ENCODE assay signal across 10 mouse cellular contexts in the genomic region with DNA sequence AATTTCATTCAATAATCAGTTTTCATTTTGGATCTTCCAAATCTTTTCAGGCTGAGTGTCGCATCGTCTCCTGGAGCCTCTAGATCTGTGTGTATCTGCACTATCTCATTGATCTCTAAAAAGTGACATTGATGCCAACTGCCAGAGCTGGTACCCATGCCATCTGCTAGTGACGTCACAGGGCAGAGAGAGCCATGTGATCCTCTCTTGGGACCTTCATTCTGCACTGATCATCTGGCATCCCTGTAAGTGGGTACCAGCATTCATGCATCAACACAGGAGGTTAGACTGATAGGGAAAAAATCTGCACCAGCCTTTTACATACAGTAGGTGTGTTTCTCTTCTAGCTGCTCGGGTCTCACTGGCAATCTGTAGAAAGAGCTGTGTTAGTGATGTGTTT. TPM values are rescaled to one million over a fixed set of nuclear protein-coding genes. Genes with fewer than 3 reads are reported as not detected.
DNase-seq lines count a peak whose midpoint lies in the region; ATAC-seq and TF ChIP-seq lines count a peak whose summit lies in the region.
"Had no signal": no experiment of that assay in that cellular context is flagged by ENCODE, and none has a peak within 500 bp of the region (broad histone marks: within the 10 kb centered on the region; RNA-seq: fewer than 3 reads in every experiment).

A gene (minus strand): TSS at position 290 of the 400 bp plus-strand sequence.

- H3K27ac ChIP-seq in forebrain, postnatal 0 days (ENCODE audit: low read depth, low read length): peak within 1 kb of the TSS; percentile 96
- H3K27ac ChIP-seq in neural tube, embryonic 15.5 days (replicated peaks): peak within 1 kb of the TSS; percentile 79
- H3K27ac ChIP-seq in liver, postnatal 0 days (ENCODE audit: low read depth): no peak within 1 kb of the TSS

- peak; percentile 91 for DNase-seq in cerebellum, postnatal 10 days
- DNase-seq in forebrain, postnatal 0 days: peak; percentile 93
- DNase-seq in layer of hippocampus, postnatal 25 days (ENCODE audit: extremely low spot score in 1 of 2, low spot score in 1 of 2): peak; percentile 44 to 49
- DNase-seq in gastrocnemius, postnatal 25 days: no peak
- DNase-seq in urinary bladder, adult 2 months (ENCODE audit: low spot score): no peak
- DNase-seq in liver, postnatal 0 days: no peak
- DNase-seq: lung, adult 18-20 months; thymus, adult 18-20 months had no signal

- no peaks in the 10 kb centered on the region for H3K36me3 ChIP-seq in forebrain, postnatal 0 days (ENCODE audit: insufficient read depth)
- no peaks in the 10 kb centered on the region for H3K36me3 ChIP-seq in neural tube, embryonic 15.5 days
- no peaks in the 10 kb centered on the region for H3K36me3 ChIP-seq in liver, postnatal 0 days (replicated peaks; ENCODE audit: insufficient read depth, low read length)

- H3K27me3 ChIP-seq in forebrain, postnatal 0 days (ENCODE audit: insufficient read depth, low read length): no peaks in the 10 kb centered on the region
- H3K27me3 ChIP-seq in neural tube, embryonic 15.5 days (replicated peaks): peaks cover 3% of the 10 kb centered on the region; the same call in 1 of the 2 replicates
- peaks cover 14% of the 10 kb centered on the region for H3K27me3 ChIP-seq in liver, postnatal 0 days (ENCODE audit: insufficient read depth, low read length)

- ATAC-seq in forebrain, postnatal 0 days: peak; percentile 90
- ATAC-seq in neural tube, embryonic 15.5 days (ENCODE audit: low FRiP score): peak; percentile 90
- no peak for ATAC-seq in liver, postnatal 0 days

- H3K9me3 ChIP-seq in forebrain, postnatal 0 days (ENCODE audit: low read length): no peaks in the 10 kb centered on the region
- no peaks in the 10 kb centered on the region for H3K9me3 ChIP-seq in neural tube, embryonic 15.5 days (replicated peaks)
- H3K9me3 ChIP-seq in liver, postnatal 0 days (ENCODE audit: low read length): no peaks in the 10 kb centered on the region

- TF ChIP-seq CTCF in forebrain, postnatal 0 days (IDR thresholded peaks at IDR 0.05; ENCODE audit: low read depth): peak; percentile 26; the same call in 1 of the 2 replicates
- no peak for TF ChIP-seq CTCF in liver, postnatal 0 days (IDR thresholded peaks at IDR 0.05; ENCODE audit: low read depth)

- WGBS in forebrain, postnatal 0 days: 35% methylated on average over 4 of the region's 4 CpGs
- WGBS in neural tube, embryonic 15.5 days: 37% methylated on average over 4 of the region's 4 CpGs
- WGBS in liver, postnatal 0 days (ENCODE audit: insufficient replicate concordance): 66% methylated on average over 4 of the region's 4 CpGs

- peak within 1 kb of the TSS; percentile 73 for H3K9ac ChIP-seq in forebrain, postnatal 0 days
- 0 out of 2 replicates have a peak within 1 kb of the TSS, but pooled peaks have one; percentile 17 for H3K9ac ChIP-seq in neural tube, embryonic 15.5 days (replicated peaks)
- H3K9ac ChIP-seq in liver, postnatal 0 days (replicated peaks): no peak within 1 kb of the TSS

- H3K4me3 ChIP-seq in forebrain, postnatal 0 days (ENCODE audit: low read depth, low read length): peak within 1 kb of the TSS; percentile 31
- peak within 1 kb of the TSS; percentile 33 for H3K4me3 ChIP-seq in neural tube, embryonic 15.5 days (replicated peaks)
- no peak within 1 kb of the TSS for H3K4me3 ChIP-seq in liver, postnatal 0 days (ENCODE audit: low read depth, low read length)

- H3K4me1 ChIP-seq in forebrain, postnatal 0 days (ENCODE audit: insufficient read depth): peaks cover 8% of the 10 kb centered on the region; the same call in 1 of the 2 replicates
- peaks cover 16% of the 10 kb centered on the region for H3K4me1 ChIP-seq in neural tube, embryonic 15.5 days
- no peaks in the 10 kb centered on the region for H3K4me1 ChIP-seq in liver, postnatal 0 days (ENCODE audit: insufficient read depth)

- TF ChIP-seq EP300 in liver, postnatal 0 days (IDR thresholded peaks at IDR 0.05; ENCODE audit: low read depth): no peak

- peak within 1 kb of the TSS; percentile 48 for H3K4me2 ChIP-seq in forebrain, postnatal 0 days (ENCODE audit: low read depth)
- peak within 1 kb of the TSS; percentile 16 for H3K4me2 ChIP-seq in neural tube, embryonic 15.5 days
- no peak within 1 kb of the TSS for H3K4me2 ChIP-seq in liver, postnatal 0 days (ENCODE audit: low read depth, low read length)

RNA-seq across cellular contexts. Expression of the gene that starts here (rescaled TPM):
- 189 and 251 TPM in 2 replicates for total RNA-seq in forebrain, postnatal 0 days (2014; rRNA removed)
- polyA plus RNA-seq in forebrain, postnatal 0 days (2015; fragmentation: Nextera tagmentation; extraction: Ambion mirVana): 238 and 397 TPM in 2 replicates
- total RNA-seq in layer of hippocampus, postnatal 25 days (2021): 100 to 1,000 TPM; 175 to 217 TPM
- polyA plus RNA-seq in neural tube, embryonic 15.5 days (2015; fragmentation: Nextera tagmentation; extraction: Ambion mirVana): 42.0 and 54.7 TPM in 2 replicates
- total RNA-seq in gastrocnemius, postnatal 25 days (2021): not detected
- polyA plus RNA-seq in urinary bladder, adult 2 months (2012; rRNA removed): not detected in 2 replicates
- not detected in 2 replicates for polyA plus RNA-seq in liver, postnatal 0 days (2015; fragmentation: Nextera tagmentation; extraction: Ambion mirVana)
- total RNA-seq: MEL had no signal

Comparison
In these comparisons a context has a peak if more than half of its experiments do, and no peak if none do; other contexts are left out.
1. RNA of the gene that starts here (total RNA-seq): 175 to 217 TPM in layer of hippocampus, postnatal 25 days and 189 to 251 TPM in forebrain, postnatal 0 days; not detected in gastrocnemius, postnatal 25 days; every median in the first group is over 100 times any median in the second.
2. RNA of the gene that starts here (polyA plus RNA-seq): 238 to 397 TPM in forebrain, postnatal 0 days and 42.0 to 54.7 TPM in neural tube, embryonic 15.5 days; not detected in urinary bladder, adult 2 months and not detected in liver, postnatal 0 days; every median in the first group is over 10 times any median in the second.
3. DNase-seq: peak in cerebellum, postnatal 10 days (2 of 2), forebrain, postnatal 0 days (single experiment) and layer of hippocampus, postnatal 25 days (2 of 2); none in gastrocnemius, postnatal 25 days (single experiment), urinary bladder, adult 2 months (single experiment) and liver, postnatal 0 days (single experiment).